Mouse (Mus musculus): ENCODE data around the gene Tmem270.
A peak's percentile ranks its signal among the peaks of the same experiment; 100 is the strongest.

DNA sequence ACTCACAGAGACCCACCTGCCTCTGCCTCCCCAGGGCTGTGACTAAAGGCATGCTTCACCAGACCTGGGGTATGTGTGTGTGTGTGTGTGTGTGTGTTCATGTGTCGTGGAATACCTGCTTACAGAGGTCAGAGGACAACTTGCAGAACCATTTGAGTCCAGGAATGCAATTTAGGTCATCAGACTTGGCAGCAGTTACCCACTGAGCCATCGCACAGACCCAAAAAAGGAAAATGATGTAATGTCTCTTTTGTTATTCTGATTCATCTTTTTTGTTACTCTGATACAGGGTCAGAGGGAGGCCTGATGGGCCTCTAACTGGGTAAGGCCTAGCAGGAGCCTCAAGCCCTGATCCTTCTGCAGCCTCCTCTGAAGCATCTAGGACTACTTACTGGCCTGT is 36.2 kb upstream of the Tmem270 start:
- TF ChIP-seq HCFC1 (IDR thresholded peaks at IDR 0.05; ENCODE audit: borderline replicate concordance, insufficient read depth, low read length): no peak
- TF ChIP-seq MAFK (IDR thresholded peaks at IDR 0.05; ENCODE audit: insufficient read depth, low read depth, low read length): 0 out of 2 replicates have a peak, but pooled peaks have one; percentile 5
- no peak; the same call in 1 of the 2 replicates for TF ChIP-seq CHD2 (IDR thresholded peaks at IDR 0.05; ENCODE audit: low read depth, low read length)
- TF ChIP-seq ZNF384 (IDR thresholded peaks at IDR 0.05; ENCODE audit: low read depth, low read length): no peak
- TF ChIP-seq ZC3H11A (IDR thresholded peaks at IDR 0.05; ENCODE audit: borderline replicate concordance, low read depth, low read length): no peak
